Mouse (Mus musculus) heart, postnatal 0 days (tissue): ENCODE measurements around the gene Neurod2. TPM values are rescaled to one million over a fixed set of nuclear protein-coding genes. Genes with fewer than 3 reads are reported as not detected.

Experiments
- ATAC-seq: fragments of 200-750 bp; cut with Nextera tagmentation; 2 replicates; pipeline ENCODE4 v1.8.0; 2017; ENCODE audit warnings: low read depth, moderate number of reproducible peaks, moderate library complexity; ENCODE audit not compliant: insufficient read depth
- DNase-seq: peaks from one replicate; pipeline ENCODE4 v3.0.0-alpha.2; 2016; ENCODE audit warnings: low spot score
- H3K27ac ChIP-seq: fragments of 300-500 bp; sonication (generic); 2 replicates; pipeline ENCODE4 v1.5.1; 2014; ENCODE audit warnings: low read depth, mild to moderate bottlenecking
- H3K27me3 ChIP-seq: fragments of 300-500 bp; sonication (generic); 2 replicates; pipeline ENCODE4 v1.6.1; 2014; ENCODE audit warnings: low read length, mixed read lengths; ENCODE audit not compliant: control insufficient read depth, insufficient read depth
- H3K36me3 ChIP-seq: fragments of 300-500 bp; sonication (generic); replicated peaks from 2 replicates; pipeline ENCODE4 v1.6.1; 2014; ENCODE audit warnings: low read length, mixed read lengths; ENCODE audit not compliant: control insufficient read depth, insufficient read depth
- H3K4me1 ChIP-seq: fragments of 300-500 bp; sonication (generic); 2 replicates; pipeline ENCODE4 v1.6.1; 2014; ENCODE audit warnings: antibody characterized with exemption; ENCODE audit not compliant: control insufficient read depth, insufficient read depth
- H3K4me2 ChIP-seq: fragments of 300-500 bp; sonication (generic); 2 replicates; pipeline ENCODE4 v1.6.1; 2014; ENCODE audit warnings: low read depth, mild to moderate bottlenecking, low read length, moderate library complexity
- H3K4me3 ChIP-seq: fragments of 300-500 bp; sonication (generic); 2 replicates; pipeline ENCODE4 v1.5.1; 2014; ENCODE audit warnings: low read depth, low read length
- H3K9ac ChIP-seq: fragments of 300-500 bp; sonication (generic); replicated peaks from 2 replicates; pipeline ENCODE4 v1.6.1; 2014; ENCODE audit warnings: low read depth, low read length, mixed read lengths
- H3K9me3 ChIP-seq: fragments of 300-500 bp; sonication (generic); replicated peaks from 2 replicates; pipeline ENCODE4 v1.6.1; 2016; ENCODE audit warnings: low read length; ENCODE audit not compliant: control insufficient read depth
- CTCF ChIP-seq: IDR thresholded peaks from 2 replicates; pipeline ENCODE4 v1.5.1; 2016; ENCODE audit warnings: antibody characterized with exemption, control low read depth, low read depth
- EP300 ChIP-seq: IDR thresholded peaks from 2 replicates; pipeline ENCODE4 v1.6.1; 2016; ENCODE audit warnings: antibody characterized with exemption, low read depth
- WGBS: fragments of 180-500 bp; shearing (Covaris S2); extraction: QIAGEN DNeasy Blood & Tissue Kit; methylation state at CpG from one replicate; pipeline ENCODE4 v1.1.7; 2014; 5-methylcytosine and 5-hydroxymethylcytosine counted together
- polyA plus RNA-seq: library from polyadenylated mRNA; unstranded; fragments of >200 nt; fragmentation: Nextera tagmentation; extraction: Ambion mirVana; gene quantifications from 2 replicates; pipeline ENCODE4 v1.2.1, GENCODE M21; 2015
- total RNA-seq: library from RNA; depleted of rRNA; stranded (reverse); fragments of >200 nt; gene quantifications from 2 replicates; pipeline ENCODE4 v1.2.3, GENCODE M21; 2014; ENCODE audit warnings: low replicate concordance

The Neurod2 gene
- total and polyA plus RNA-seq, 2 experiments from 2014 or later: not detected

DNA sequence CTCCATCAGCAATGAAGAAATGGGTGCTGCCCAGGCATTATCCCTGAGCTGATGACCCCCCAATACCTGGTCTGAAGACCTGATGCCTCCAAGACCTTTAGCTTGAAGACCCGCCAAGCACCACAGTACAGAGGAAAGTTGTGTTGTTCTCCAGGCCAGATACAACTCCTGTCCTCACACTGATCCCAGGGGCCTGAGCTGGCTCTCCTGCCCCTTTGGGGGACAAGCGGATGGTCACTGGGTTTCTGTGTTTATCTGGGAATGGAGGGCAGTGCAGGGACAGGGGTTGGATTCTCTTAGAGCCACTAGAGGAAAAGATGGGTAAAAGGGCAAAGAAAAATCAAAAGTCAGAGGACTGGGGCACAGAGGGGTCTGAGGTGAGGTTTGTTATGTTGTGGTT lies 9.5 kb downstream of the Neurod2 start:
- Histone ChIP-seq H3K27ac (no peak overlapping the region), H3K9ac (no peak overlapping the region), H3K27me3 (peaks cover 96% of the 10 kb centered on the region), H3K4me1 (no peaks in the 10 kb centered on the region), H3K9me3 (no peaks in the 10 kb centered on the region), H3K4me2 (no peak overlapping the region), H3K36me3 (no peaks in the 10 kb centered on the region), H3K4me3 (no peak overlapping the region)
- WGBS: 8% methylated on average over 2 of the region's 2 CpGs
- TF ChIP-seq CTCF: no peak
- TF ChIP-seq EP300: no peak
- ATAC-seq: no peak
- DNase-seq: no peak

DNA sequence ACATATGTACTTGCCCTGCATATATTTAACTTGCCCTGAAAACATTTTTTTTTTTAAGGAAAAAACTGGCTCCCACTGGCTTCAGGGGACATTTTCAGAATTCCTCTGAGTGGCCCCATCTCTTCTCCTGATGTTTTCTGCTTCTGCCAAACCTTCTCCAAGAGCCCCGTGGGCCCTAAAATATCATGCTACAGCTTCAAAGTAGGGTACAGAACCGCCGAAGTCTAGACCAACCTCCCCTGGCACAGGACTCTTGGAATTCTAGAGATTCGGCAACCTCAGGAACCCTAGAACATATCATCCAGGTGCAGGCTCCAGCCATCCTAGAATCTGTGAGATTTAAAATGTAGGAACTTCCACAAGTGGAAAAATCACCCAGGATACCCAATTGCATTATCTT lies 9.9 kb downstream of the Neurod2 start:
- DNase-seq (no peak), ATAC-seq (no peak)
- Histone ChIP-seq H3K4me1 (no peaks in the 10 kb centered on the region), H3K36me3 (no peaks in the 10 kb centered on the region), H3K27me3 (peaks cover 92% of the 10 kb centered on the region), H3K9ac (no peak overlapping the region), H3K4me2 (no peak overlapping the region), H3K27ac (no peak overlapping the region), H3K9me3 (no peaks in the 10 kb centered on the region), H3K4me3 (no peak overlapping the region)
- 15% methylated on average over 4 of the region's 4 CpGs for WGBS
- TF ChIP-seq CTCF (no peak), EP300 (no peak)

DNA sequence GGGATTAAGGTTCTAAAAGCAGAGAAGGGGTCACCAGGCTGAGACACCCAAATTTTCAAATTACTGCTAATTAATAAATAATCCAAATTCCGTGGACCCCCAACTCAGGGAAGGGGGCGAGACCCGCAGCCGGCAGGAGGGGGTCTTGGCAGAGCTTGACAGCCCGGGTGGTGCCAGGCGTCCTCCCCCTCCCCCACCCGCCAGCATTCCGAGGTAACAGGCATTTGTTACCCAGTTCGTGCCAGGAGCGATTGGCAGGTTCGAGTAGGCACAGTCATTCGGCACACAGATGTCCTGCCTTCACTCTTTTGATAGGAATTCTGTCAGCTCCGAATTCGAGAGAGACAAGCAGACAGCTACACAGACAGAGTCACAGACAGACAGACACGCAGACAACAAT lies 10.3 kb downstream of the Neurod2 start:
- TF ChIP-seq CTCF (no peak), EP300 (no peak)
- Histone ChIP-seq H3K27me3 (peaks cover 87% of the 10 kb centered on the region), H3K4me3 (no peak overlapping the region), H3K9me3 (no peaks in the 10 kb centered on the region), H3K36me3 (no peaks in the 10 kb centered on the region), H3K4me1 (no peaks in the 10 kb centered on the region), H3K9ac (no peak overlapping the region), H3K4me2 (no peak overlapping the region), H3K27ac (no peak overlapping the region)
- DNase-seq (no peak), ATAC-seq (no peak)
- WGBS: 4% methylated on average over 15 of the region's 15 CpGs

DNA sequence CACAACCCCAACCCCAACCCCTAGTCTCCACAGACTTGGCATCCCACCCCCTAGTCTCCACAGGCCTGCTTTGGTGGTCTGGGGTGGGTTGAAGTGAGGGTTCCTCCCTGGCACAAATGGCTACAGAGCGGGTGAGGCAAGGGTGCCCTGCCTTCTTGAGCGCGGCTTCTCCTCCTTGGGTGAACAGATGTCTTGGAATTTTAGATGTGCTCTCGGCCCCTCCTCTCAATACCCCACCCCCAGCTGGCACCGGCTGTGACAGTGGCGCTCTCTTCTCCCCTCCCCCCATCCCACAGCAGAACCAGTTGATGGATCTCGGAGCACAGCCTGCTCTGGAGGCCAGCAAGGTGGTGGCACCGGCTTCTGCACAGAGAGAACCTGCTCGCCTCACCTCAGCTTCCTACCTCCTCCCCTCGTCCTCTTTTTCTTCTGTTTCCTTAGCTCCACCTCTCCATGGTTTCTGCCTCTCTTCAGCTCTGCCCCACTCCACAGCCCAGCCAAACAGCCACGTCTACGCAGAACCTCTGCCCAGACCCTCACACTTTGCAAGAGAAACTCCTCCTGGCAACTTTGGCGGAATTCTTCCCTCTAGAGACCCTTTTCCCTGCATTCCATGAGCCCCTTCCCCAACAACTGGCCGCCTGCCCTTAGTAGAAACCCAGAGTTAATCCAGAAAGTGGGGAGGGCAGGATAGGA lies 10.9 kb downstream of the Neurod2 start:
- DNase-seq (no peak), ATAC-seq (no peak)
- 1% methylated on average over 14 of the region's 14 CpGs for WGBS
- Histone ChIP-seq H3K9ac (no peak overlapping the region), H3K27ac (no peak overlapping the region), H3K27me3 (peaks cover 87% of the 10 kb centered on the region), H3K9me3 (no peaks in the 10 kb centered on the region), H3K4me1 (no peaks in the 10 kb centered on the region), H3K4me2 (no peak overlapping the region), H3K36me3 (no peaks in the 10 kb centered on the region), H3K4me3 (no peak overlapping the region)
- no peak for TF ChIP-seq EP300
- no peak for TF ChIP-seq CTCF

DNA sequence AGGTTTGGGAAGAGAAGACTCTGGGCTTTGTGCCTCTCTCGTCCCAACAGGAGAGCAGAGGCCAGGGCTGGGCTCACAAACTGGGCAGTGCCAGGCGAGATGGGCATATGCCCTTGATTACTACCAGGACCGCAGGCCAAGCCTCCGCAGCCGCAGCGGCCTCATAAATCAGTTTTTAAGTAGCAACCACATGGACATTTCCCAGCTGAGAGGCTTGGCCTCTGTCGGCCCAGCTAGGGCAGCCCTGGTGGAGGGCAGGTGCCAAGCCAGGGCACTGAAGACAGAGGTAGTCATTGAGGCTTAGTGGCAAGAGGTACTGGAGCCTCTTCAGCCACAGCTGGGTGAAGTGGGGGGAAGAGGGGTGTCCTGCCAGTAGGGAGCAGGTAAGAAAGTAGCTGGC lies 12.0 kb downstream of the Neurod2 start:
- ATAC-seq (no peak), DNase-seq (no peak)
- Histone ChIP-seq H3K27ac (no peak overlapping the region), H3K4me3 (no peak overlapping the region), H3K4me2 (no peak overlapping the region), H3K9me3 (no peaks in the 10 kb centered on the region), H3K27me3 (peaks cover 84% of the 10 kb centered on the region), H3K4me1 (no peaks in the 10 kb centered on the region), H3K36me3 (no peaks in the 10 kb centered on the region), H3K9ac (no peak overlapping the region)
- TF ChIP-seq CTCF: no peak
- TF ChIP-seq EP300: no peak
- WGBS: 7% methylated on average over 7 of the region's 7 CpGs

DNA sequence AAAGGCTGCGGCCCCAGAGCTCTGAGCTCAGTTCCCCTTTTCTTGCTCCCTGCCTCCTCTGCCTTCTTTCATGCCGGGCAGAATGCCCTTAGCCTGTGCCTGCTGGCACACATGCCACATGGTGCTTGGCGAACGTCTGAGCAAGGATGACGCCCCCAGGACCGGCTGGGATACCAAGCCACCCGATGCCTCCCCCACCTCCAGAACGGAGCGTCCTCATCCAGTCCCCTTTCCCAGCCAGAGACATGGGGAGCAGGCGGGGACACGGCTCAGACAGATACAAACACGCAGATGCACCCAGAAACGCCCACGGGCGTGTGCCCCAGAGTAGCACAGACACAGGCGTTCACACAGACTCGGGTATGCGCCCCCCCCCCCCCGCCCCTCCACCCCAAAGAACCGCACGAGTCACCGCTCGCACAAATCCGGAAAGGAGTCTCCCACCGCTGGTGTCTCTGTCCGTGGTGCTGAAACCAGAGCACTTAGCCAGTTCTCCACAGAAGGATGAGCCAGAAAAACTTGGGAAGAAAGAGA lies 15.6 kb downstream of the Neurod2 start:
- Histone ChIP-seq H3K36me3 (no peaks in the 10 kb centered on the region), H3K9ac (no peak overlapping the region), H3K9me3 (no peaks in the 10 kb centered on the region), H3K4me3 (no peak overlapping the region), H3K4me1 (no peaks in the 10 kb centered on the region), H3K4me2 (no peak overlapping the region), H3K27me3 (peaks cover 48% of the 10 kb centered on the region), H3K27ac (no peak overlapping the region)
- WGBS: 2% methylated on average over 25 of the region's 26 CpGs
- ATAC-seq (no peak), DNase-seq (peak; percentile 51)
- TF ChIP-seq EP300: no peak
